Comparison of ENCODE assay signal across 29 mouse cellular contexts in the genomic region with DNA sequence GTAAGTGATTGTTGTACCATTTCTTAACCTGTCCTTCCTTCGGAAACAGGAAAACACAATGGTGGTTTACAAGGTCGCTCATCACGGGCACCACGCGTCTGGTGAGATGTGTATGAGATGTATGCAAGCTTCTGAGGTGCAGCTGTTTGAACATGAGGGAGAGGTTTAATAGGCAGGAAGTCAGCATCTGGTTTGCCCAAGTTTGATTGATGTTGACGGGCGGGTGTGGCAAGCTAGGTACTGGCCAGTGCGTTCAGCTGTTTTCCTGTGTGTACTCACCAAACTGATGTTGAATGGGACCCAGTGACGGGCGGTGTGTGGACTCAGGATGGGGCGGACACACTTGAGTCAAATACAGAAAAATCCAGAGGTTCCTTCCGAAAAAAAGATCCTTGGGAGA. TPM values are rescaled to one million over a fixed set of nuclear protein-coding genes. Genes with fewer than 3 reads are reported as not detected.
DNase-seq lines count a peak whose midpoint lies in the region; ATAC-seq lines count a peak whose summit lies in the region.
"Had no signal": no experiment of that assay in that cellular context is flagged by ENCODE, and none has a peak within 500 bp of the region (broad histone marks: within the 10 kb centered on the region; RNA-seq: fewer than 3 reads in every experiment).

No protein-coding gene starts in this region.

- no peaks in the 10 kb centered on the region for H3K27me3 ChIP-seq in forebrain, embryonic 11.5 days (ENCODE audit: control insufficient read depth, insufficient read depth, low read length)
- H3K27me3 ChIP-seq in forebrain, embryonic 13.5 days = no peaks in the 10 kb centered on the region
- H3K27me3 ChIP-seq in intestine, embryonic 15.5 days (replicated peaks) = no peaks in the 10 kb centered on the region
- H3K27me3 ChIP-seq in stomach, embryonic 15.5 days (replicated peaks) = no peaks in the 10 kb centered on the region
- H3K27me3 ChIP-seq: embryonic facial prominence, embryonic 13.5 days; heart, embryonic 12.5 days; heart, embryonic 15.5 days; hindbrain, embryonic 15.5 days had no signal

- H3K36me3 ChIP-seq in forebrain, embryonic 11.5 days (ENCODE audit: control insufficient read depth, insufficient read depth, low read length) = peaks cover 2% of the 10 kb centered on the region; the same call in 1 of the 2 replicates
- peaks cover 73% of the 10 kb centered on the region for H3K36me3 ChIP-seq in forebrain, embryonic 13.5 days (ENCODE audit: poor library complexity, severe bottlenecking)
- H3K36me3 ChIP-seq in intestine, embryonic 15.5 days = 0 out of 2 replicates have a peak, but pooled peaks cover 5% of the 10 kb centered on the region
- H3K36me3 ChIP-seq in stomach, embryonic 15.5 days = 0 out of 2 replicates have a peak, but pooled peaks cover 3% of the 10 kb centered on the region

- DNase-seq in forebrain, embryonic 11.5 days (ENCODE audit: low spot score) = peak; percentile 35
- DNase-seq in large intestine, adult 2 months (ENCODE audit: low read depth, low spot score) = peak; percentile 72
- no peak for DNase-seq in spleen, adult 18-20 months
- DNase-seq in kidney, adult 11 months = no peak
- DNase-seq: adrenal gland, adult 8-10 months; adrenal gland, postnatal 25 days; cerebellum, adult 11-12 months; cerebellum, adult 8-10 months; cerebellum, postnatal 10 days; cerebellum, postnatal 36 days; embryo, embryonic 11 days; forebrain, postnatal 0 days; gastrocnemius, postnatal 10 days; gastrocnemius, postnatal 36 days; heart, postnatal 10 days; heart, postnatal 36 days had no signal

- WGBS in forebrain, embryonic 11.5 days = 94% methylated on average over 12 of the region's 12 CpGs
- WGBS in forebrain, embryonic 13.5 days = 93% methylated on average over 12 of the region's 12 CpGs
- 75% methylated on average over 12 of the region's 12 CpGs for WGBS in intestine, embryonic 15.5 days
- WGBS in large intestine, adult 2 months = 24% methylated on average over 12 of the region's 12 CpGs
- WGBS in stomach, embryonic 15.5 days = 69% methylated on average over 12 of the region's 12 CpGs

- H3K4me3 ChIP-seq in forebrain, embryonic 11.5 days (ENCODE audit: low read depth, low read length) = no peak overlapping the region
- no peak overlapping the region for H3K4me3 ChIP-seq in forebrain, embryonic 13.5 days
- H3K4me3 ChIP-seq in intestine, embryonic 15.5 days (replicated peaks) = no peak overlapping the region
- no peak overlapping the region for H3K4me3 ChIP-seq in stomach, embryonic 15.5 days (replicated peaks)
- H3K4me3 ChIP-seq: embryonic facial prominence, embryonic 10.5 days; embryonic facial prominence, embryonic 13.5 days; erythroblast, embryonic 14.5 days; heart, embryonic 12.5 days; heart, embryonic 15.5 days; hindbrain, embryonic 10.5 days; hindbrain, embryonic 15.5 days had no signal

- H3K4me2 ChIP-seq in forebrain, embryonic 11.5 days (ENCODE audit: low read depth, low read length, severe bottlenecking) = no peak overlapping the region
- no peak overlapping the region for H3K4me2 ChIP-seq in forebrain, embryonic 13.5 days
- no peak overlapping the region for H3K4me2 ChIP-seq in intestine, embryonic 15.5 days (replicated peaks)
- H3K4me2 ChIP-seq in stomach, embryonic 15.5 days = no peak overlapping the region
- H3K4me2 ChIP-seq: embryonic facial prominence, embryonic 13.5 days; heart, embryonic 12.5 days; heart, embryonic 15.5 days; hindbrain, embryonic 15.5 days had no signal

- no peak overlapping the region for H3K9ac ChIP-seq in forebrain, embryonic 11.5 days (ENCODE audit: low read length)
- no peak overlapping the region for H3K9ac ChIP-seq in forebrain, embryonic 13.5 days
- no peak overlapping the region for H3K9ac ChIP-seq in intestine, embryonic 15.5 days
- H3K9ac ChIP-seq in stomach, embryonic 15.5 days = no peak overlapping the region
- H3K9ac ChIP-seq: embryonic facial prominence, embryonic 13.5 days; forebrain, postnatal 0 days; heart, embryonic 12.5 days; heart, embryonic 15.5 days; hindbrain, embryonic 15.5 days had no signal

- ATAC-seq in forebrain, embryonic 11.5 days (replicated peaks; ENCODE audit: low FRiP score) = no peak
- no peak for ATAC-seq in forebrain, embryonic 13.5 days
- peak; percentile 37 for ATAC-seq in intestine, embryonic 15.5 days
- ATAC-seq in stomach, embryonic 15.5 days (ENCODE audit: insufficient read depth, low FRiP score, low read depth) = peak; percentile 54
- no peak for ATAC-seq in frontal cortex, adult (ENCODE audit: low TSS enrichment)
- ATAC-seq: activated CD4-positive, CD25-positive, alpha-beta regulatory T cell, adult 4 months; forebrain, embryonic 14.5 days; forebrain, postnatal 0 days had no signal

- no peaks in the 10 kb centered on the region for H3K4me1 ChIP-seq in forebrain, embryonic 11.5 days (replicated peaks; ENCODE audit: control insufficient read depth, insufficient read depth, low read length)
- no peaks in the 10 kb centered on the region for H3K4me1 ChIP-seq in forebrain, embryonic 13.5 days
- no peaks in the 10 kb centered on the region for H3K4me1 ChIP-seq in intestine, embryonic 15.5 days (replicated peaks)
- peaks cover 2% of the 10 kb centered on the region; the same call in 1 of the 2 replicates for H3K4me1 ChIP-seq in stomach, embryonic 15.5 days
- H3K4me1 ChIP-seq: embryonic facial prominence, embryonic 10.5 days; embryonic facial prominence, embryonic 13.5 days; hindbrain, embryonic 10.5 days; hindbrain, embryonic 15.5 days had no signal

- H3K9me3 ChIP-seq in forebrain, embryonic 11.5 days (ENCODE audit: control insufficient read depth, low read length) = no peaks in the 10 kb centered on the region
- no peaks in the 10 kb centered on the region for H3K9me3 ChIP-seq in forebrain, embryonic 13.5 days (replicated peaks)
- no peaks in the 10 kb centered on the region for H3K9me3 ChIP-seq in intestine, embryonic 15.5 days
- no peaks in the 10 kb centered on the region for H3K9me3 ChIP-seq in stomach, embryonic 15.5 days
- H3K9me3 ChIP-seq: embryonic facial prominence, embryonic 10.5 days; embryonic facial prominence, embryonic 13.5 days; heart, embryonic 12.5 days; heart, embryonic 15.5 days; hindbrain, embryonic 10.5 days; hindbrain, embryonic 15.5 days had no signal

- no peak overlapping the region for H3K27ac ChIP-seq in forebrain, embryonic 11.5 days (ENCODE audit: low read depth, low read length)
- no peak overlapping the region for H3K27ac ChIP-seq in forebrain, embryonic 13.5 days
- no peak overlapping the region for H3K27ac ChIP-seq in intestine, embryonic 15.5 days
- no peak overlapping the region for H3K27ac ChIP-seq in stomach, embryonic 15.5 days
- H3K27ac ChIP-seq: embryonic facial prominence, embryonic 10.5 days; embryonic facial prominence, embryonic 13.5 days; heart, embryonic 15.5 days; hindbrain, embryonic 10.5 days; hindbrain, embryonic 15.5 days had no signal

RNA-seq across cellular contexts. Expression of gene Cxadr, which starts 26.7 kb away (rescaled TPM):
- 57.1 and 63.4 TPM in 2 replicates for polyA plus RNA-seq in forebrain, embryonic 11.5 days (2014; fragmentation: Nextera tagmentation; extraction: Ambion mirVana)
- 101 and 110 TPM in 2 replicates for polyA plus RNA-seq in forebrain, embryonic 13.5 days (2015; fragmentation: Nextera tagmentation; extraction: Ambion mirVana)
- 50.6 and 53.7 TPM in 2 replicates for polyA plus RNA-seq in intestine, embryonic 15.5 days (2015; fragmentation: Nextera tagmentation; extraction: Ambion mirVana)
- polyA plus RNA-seq in large intestine, adult 2 months (2012; rRNA removed) = 36.0 and 60.5 TPM in 2 replicates
- polyA plus RNA-seq in stomach, embryonic 15.5 days (2015; fragmentation: Nextera tagmentation; extraction: Ambion mirVana) = 59.0 and 68.1 TPM in 2 replicates
- polyA plus RNA-seq: erythroblast, embryonic 14.5 days had no signal

RNA-seq across cellular contexts. Expression of gene Btg3, which starts 49.0 kb away (rescaled TPM):
- polyA plus RNA-seq in forebrain, embryonic 11.5 days (2014; fragmentation: Nextera tagmentation; extraction: Ambion mirVana) = 51.2 and 57.7 TPM in 2 replicates
- 31.6 and 35.8 TPM in 2 replicates for polyA plus RNA-seq in forebrain, embryonic 13.5 days (2015; fragmentation: Nextera tagmentation; extraction: Ambion mirVana)
- 35.9 and 42.0 TPM in 2 replicates for polyA plus RNA-seq in intestine, embryonic 15.5 days (2015; fragmentation: Nextera tagmentation; extraction: Ambion mirVana)
- 1.5 and 2.3 TPM in 2 replicates for polyA plus RNA-seq in large intestine, adult 2 months (2012; rRNA removed)
- polyA plus RNA-seq in stomach, embryonic 15.5 days (2015; fragmentation: Nextera tagmentation; extraction: Ambion mirVana) = 47.4 and 52.0 TPM in 2 replicates

Comparison
In these comparisons a context has a peak if more than half of its experiments do, and no peak if none do; other contexts are left out.
1. ATAC-seq: peak in intestine, embryonic 15.5 days (single experiment) and stomach, embryonic 15.5 days (single experiment); none in forebrain, embryonic 11.5 days (single experiment), forebrain, embryonic 13.5 days (single experiment) and frontal cortex, adult (single experiment).
2. DNase-seq: peak in forebrain, embryonic 11.5 days (single experiment) and large intestine, adult 2 months (single experiment); none in spleen, adult 18-20 months (0 of 2) and kidney, adult 11 months (single experiment).
3. RNA of gene Btg3, which starts 49.0 kb away (polyA plus RNA-seq): 47.4 to 52.0 TPM in stomach, embryonic 15.5 days, 51.2 to 57.7 TPM in forebrain, embryonic 11.5 days, 35.9 to 42.0 TPM in intestine, embryonic 15.5 days and 31.6 to 35.8 TPM in forebrain, embryonic 13.5 days; 1.5 to 2.3 TPM in large intestine, adult 2 months; every median in the first group is over 10 times any median in the second.